Comparison of ENCODE assay signal across 9 mouse cellular contexts in genomic region chr17:50006721-50007351, GRCm38 (mm10).
A peak's percentile ranks its signal among the peaks of the same experiment; 100 is the strongest.
DNase-seq lines count a peak whose midpoint lies in the region; ATAC-seq lines count a peak whose summit lies in the region.
"Had no signal": no experiment of that assay in that cellular context is flagged by ENCODE, and none has a peak within 500 bp of the region (broad histone marks: within the 10 kb centered on the region; RNA-seq: fewer than 3 reads in every experiment).

No protein-coding gene starts in this region.

- peaks cover 23% of the 10 kb centered on the region for H3K4me1 ChIP-seq in heart, embryonic 16.5 days (ENCODE audit: control insufficient read depth, insufficient read depth, low read length)
- H3K4me1 ChIP-seq in midbrain, embryonic 16.5 days (ENCODE audit: control insufficient read depth, insufficient read depth, low read length) = peaks cover 20% of the 10 kb centered on the region

- H3K36me3 ChIP-seq in heart, embryonic 16.5 days (ENCODE audit: control insufficient read depth, insufficient read depth) = peaks cover 7% of the 10 kb centered on the region; the same call in 1 of the 2 replicates
- H3K36me3 ChIP-seq in midbrain, embryonic 16.5 days (ENCODE audit: control insufficient read depth, insufficient read depth, low read length) = no peaks in the 10 kb centered on the region
- H3K36me3 ChIP-seq: embryonic facial prominence, embryonic 13.5 days had no signal

- H3K4me2 ChIP-seq in heart, embryonic 16.5 days (ENCODE audit: low read depth, low read length) = no peak overlapping the region
- H3K4me2 ChIP-seq in midbrain, embryonic 16.5 days (ENCODE audit: low read length) = peak overlapping the region; percentile 29
- H3K4me2 ChIP-seq: embryonic facial prominence, embryonic 13.5 days had no signal

- peaks cover 5% of the 10 kb centered on the region; the same call in 1 of the 2 replicates for H3K9me3 ChIP-seq in heart, embryonic 16.5 days (replicated peaks; ENCODE audit: control insufficient read depth, low read length)
- H3K9me3 ChIP-seq in midbrain, embryonic 16.5 days (replicated peaks; ENCODE audit: control insufficient read depth, low read length, poor library complexity, severe bottlenecking) = no peaks in the 10 kb centered on the region
- H3K9me3 ChIP-seq: embryonic facial prominence, embryonic 13.5 days had no signal

- no peak overlapping the region for H3K4me3 ChIP-seq in heart, embryonic 16.5 days (ENCODE audit: low read length)
- H3K4me3 ChIP-seq in midbrain, embryonic 16.5 days (ENCODE audit: low read depth, low read length) = no peak overlapping the region
- H3K4me3 ChIP-seq: embryonic facial prominence, embryonic 13.5 days had no signal

- DNase-seq in cerebellum, adult 11 months = peak; percentile 39
- no peak for DNase-seq in cerebellum, adult 8-10 months
- peak; percentile 67 for DNase-seq in ovary, adult 18-20 months (ENCODE audit: low spot score)
- DNase-seq in ovary, postnatal 10 days (ENCODE audit: low spot score) = no peak
- no peak for DNase-seq in urinary bladder, adult 18-20 months (ENCODE audit: low spot score in 2 of 2)
- DNase-seq in thymus, adult 18-20 months = no peak

- no peaks in the 10 kb centered on the region for H3K27me3 ChIP-seq in heart, embryonic 16.5 days (ENCODE audit: control insufficient read depth, insufficient read depth, low read length)
- no peaks in the 10 kb centered on the region for H3K27me3 ChIP-seq in midbrain, embryonic 16.5 days (ENCODE audit: control insufficient read depth, insufficient read depth, low read depth, low read length)
- H3K27me3 ChIP-seq: embryonic facial prominence, embryonic 13.5 days had no signal

- peak overlapping the region; percentile 10; the same call in 1 of the 2 replicates for H3K9ac ChIP-seq in heart, embryonic 16.5 days (ENCODE audit: low read length)
- peak overlapping the region; percentile 40; the same call in 1 of the 2 replicates for H3K9ac ChIP-seq in midbrain, embryonic 16.5 days (ENCODE audit: low read depth, low read length)
- H3K9ac ChIP-seq: embryonic facial prominence, embryonic 13.5 days had no signal

- 29% methylated on average over 9 of the region's 9 CpGs for WGBS in heart, embryonic 16.5 days
- 2% methylated on average over 9 of the region's 9 CpGs for WGBS in midbrain, embryonic 16.5 days

- peak overlapping the region; percentile 46 for H3K27ac ChIP-seq in heart, embryonic 16.5 days (ENCODE audit: low read length)
- peak overlapping the region; percentile 85 for H3K27ac ChIP-seq in midbrain, embryonic 16.5 days (ENCODE audit: low read length)
- H3K27ac ChIP-seq: embryonic facial prominence, embryonic 13.5 days had no signal

- peak; percentile 59 for ATAC-seq in heart, embryonic 16.5 days (replicated peaks; ENCODE audit: extremely low read depth, insufficient read depth, low FRiP score)
- peak; percentile 90 for ATAC-seq in midbrain, embryonic 16.5 days

Comparison
In these comparisons a context has a peak if more than half of its experiments do, and no peak if none do; other contexts are left out.
1. DNase-seq: peak in cerebellum, adult 11 months (single experiment) and ovary, adult 18-20 months (single experiment); none in cerebellum, adult 8-10 months (single experiment), ovary, postnatal 10 days (single experiment), urinary bladder, adult 18-20 months (0 of 2) and thymus, adult 18-20 months (0 of 2).